Mouse (Mus musculus) forebrain, embryonic 14.5 days (tissue): ENCODE data around the gene Usp29. TPM values are rescaled to one million over a fixed set of nuclear protein-coding genes. Genes with fewer than 3 reads are reported as not detected.
A peak's percentile ranks its signal among the peaks of the same experiment; 100 is the strongest.
"Not testable (repeated sequence)": the region's sequence is repeated elsewhere in the genome, so short reads cannot be mapped to it uniquely, and the experiment has no call there.

ENCODE experiments used
- ATAC-seq: fragments of 200-750 bp; cut with Nextera tagmentation; 2 replicates; pipeline ENCODE4 v1.8.0; 2017; ENCODE audit warnings: mild to moderate bottlenecking, moderate library complexity
- DNase-seq: peaks from one replicate; pipeline ENCODE4 v3.0.0-alpha.2; 2015; ENCODE audit warnings: low spot score
- H3K27ac ChIP-seq: fragments of 300-500 bp; sonication (generic); 2 replicates; pipeline ENCODE4 v1.5.1; 2014; ENCODE audit warnings: low read depth, mild to moderate bottlenecking, control low read depth, low read length, moderate library complexity
- H3K27me3 ChIP-seq: fragments of 300-500 bp; sonication (generic); replicated peaks from 2 replicates; pipeline ENCODE4 v1.6.1; 2014; ENCODE audit warnings: low read length, control low read depth, mixed read lengths; ENCODE audit not compliant: control insufficient read depth, insufficient read depth
- H3K36me3 ChIP-seq: fragments of 300-500 bp; sonication (generic); 2 replicates; pipeline ENCODE4 v1.6.1; 2014; ENCODE audit warnings: low read length, control low read depth; ENCODE audit not compliant: control insufficient read depth, insufficient read depth
- H3K4me1 ChIP-seq: fragments of 300-500 bp; sonication (generic); 2 replicates; pipeline ENCODE4 v1.6.1; 2014; ENCODE audit warnings: antibody characterized with exemption, low read length, control low read depth; ENCODE audit not compliant: control insufficient read depth, insufficient read depth
- H3K4me2 ChIP-seq: fragments of 300-500 bp; sonication (generic); 2 replicates; pipeline ENCODE4 v1.6.1; 2014; ENCODE audit warnings: mild to moderate bottlenecking, control low read depth, low read length
- H3K4me3 ChIP-seq: fragments of 300-500 bp; sonication (generic); 2 replicates; pipeline ENCODE4 v1.5.1; 2014; ENCODE audit warnings: low read depth, low read length, control low read depth
- H3K9ac ChIP-seq: fragments of 300-500 bp; sonication (generic); 2 replicates; pipeline ENCODE4 v1.6.1; 2014; ENCODE audit warnings: mild to moderate bottlenecking, low read length, control low read depth, moderate library complexity
- H3K9me3 ChIP-seq: fragments of 300-500 bp; sonication (generic); replicated peaks from 2 replicates; pipeline ENCODE4 v1.6.1; 2016; ENCODE audit warnings: low read length, control low read depth, mixed read lengths; ENCODE audit not compliant: control insufficient read depth
- WGBS: fragments of 180-500 bp; shearing (Covaris S2); extraction: QIAGEN DNeasy Blood & Tissue Kit; methylation state at CpG from one replicate; pipeline ENCODE4 v1.1.7; 2014; 5-methylcytosine and 5-hydroxymethylcytosine counted together
- polyA plus RNA-seq: library from polyadenylated mRNA; unstranded; fragments of >200 nt; fragmentation: Nextera tagmentation; extraction: Ambion mirVana; gene quantifications from 2 replicates; pipeline ENCODE4 v1.2.1, GENCODE M21; 2014

Usp29 gene
- polyA plus RNA-seq, 1 experiment from 2014 or later, result 15.5 TPM

DNA sequence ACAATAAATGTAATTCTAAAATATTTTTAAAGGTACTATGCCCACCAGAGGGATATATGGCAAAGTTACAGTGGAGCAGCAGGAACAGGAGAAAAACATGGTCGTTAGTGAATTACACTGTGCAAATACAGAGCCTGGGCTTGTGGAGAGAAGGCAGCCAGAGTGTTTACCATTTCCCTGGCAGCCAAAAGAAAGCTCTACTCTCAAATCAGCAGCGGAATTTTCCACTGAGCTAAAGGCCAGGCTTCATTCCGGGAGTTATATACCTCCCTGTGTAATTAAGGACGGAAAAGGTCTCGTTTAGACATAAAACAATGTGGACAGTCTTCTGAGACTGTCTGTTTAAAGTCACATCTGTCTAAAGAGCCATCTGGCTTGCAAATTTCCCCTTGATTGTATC lies 204.4 kb downstream of the Usp29 start:
- Histone ChIP-seq H3K9ac (no peak overlapping the region), H3K4me1 (no peaks in the 10 kb centered on the region), H3K9me3 (0 out of 2 replicates have a peak, but pooled peaks cover 2% of the 10 kb centered on the region), H3K27ac (no peak overlapping the region), H3K4me2 (no peak overlapping the region), H3K4me3 (no peak overlapping the region), H3K27me3 (no peaks in the 10 kb centered on the region), H3K36me3 (no peaks in the 10 kb centered on the region)
- ATAC-seq (no peak), DNase-seq (no peak)
- 27% methylated on average over 5 of the region's 5 CpGs for WGBS

DNA sequence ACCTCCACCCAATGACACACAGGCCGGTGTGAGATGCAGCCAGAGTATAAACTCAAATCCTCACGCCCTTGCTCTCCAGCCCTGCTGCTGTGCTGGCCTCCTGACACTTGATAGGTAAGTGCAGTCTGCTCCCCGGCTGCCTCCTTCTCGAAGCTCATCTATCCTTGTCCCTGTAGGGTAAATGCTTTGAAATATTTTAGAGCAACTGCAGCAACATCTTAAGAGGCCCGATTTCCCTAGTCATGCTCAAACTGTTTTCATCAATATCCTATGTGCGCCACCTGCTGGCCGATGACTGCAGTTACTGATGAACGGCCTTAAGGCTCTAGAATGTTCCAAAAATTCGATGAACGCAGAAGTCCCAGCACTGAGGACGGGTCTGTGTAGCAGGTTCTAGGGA lies 206.7 kb downstream of the Usp29 start:
- ATAC-seq, result peak; percentile 38
- Histone ChIP-seq H3K9ac (no peak overlapping the region), H3K4me1 (no peaks in the 10 kb centered on the region), H3K4me2 (no peak overlapping the region), H3K36me3 (no peaks in the 10 kb centered on the region), H3K4me3 (no peak overlapping the region), H3K9me3 (0 out of 2 replicates have a peak, but pooled peaks cover 2% of the 10 kb centered on the region), H3K27ac (no peak overlapping the region), H3K27me3 (no peaks in the 10 kb centered on the region)
- DNase-seq, result peak; percentile 92
- 44% methylated on average over 11 of the region's 11 CpGs for WGBS

DNA sequence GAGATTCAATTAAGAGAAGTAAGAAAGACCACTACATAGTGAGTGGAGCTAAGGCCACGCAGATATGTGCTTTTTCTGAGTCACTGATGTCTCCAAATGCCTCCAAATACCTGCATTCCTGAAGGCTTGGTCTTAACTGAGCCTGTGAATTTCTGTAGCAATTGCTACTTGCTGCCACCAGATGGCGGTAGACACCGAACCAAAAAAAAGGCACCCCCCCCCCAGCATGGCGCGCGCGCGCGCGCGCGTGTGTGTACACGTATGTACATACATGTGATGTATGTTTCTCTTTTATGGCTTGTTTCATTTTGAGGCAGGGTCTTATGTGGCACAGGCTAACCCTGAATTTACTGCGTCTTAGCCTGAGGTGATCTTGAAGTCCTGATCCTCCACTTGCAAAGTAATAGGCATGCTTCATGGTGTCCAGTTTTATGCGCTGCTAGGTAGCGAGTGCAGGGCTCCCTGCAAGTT lies 210.4 kb downstream of the Usp29 start:
- peak overlapping the region; percentile 29; the same call in 1 of the 2 replicates for H3K4me2 ChIP-seq
- no peaks in the 10 kb centered on the region for H3K4me1 ChIP-seq
- no peaks in the 10 kb centered on the region for H3K36me3 ChIP-seq
- no peak overlapping the region for H3K4me3 ChIP-seq
- H3K9ac ChIP-seq, result no peak overlapping the region
- WGBS, result 15% methylated on average over 16 of the region's 16 CpGs
- ATAC-seq, result peak; percentile 71
- 0 out of 2 replicates have a peak, but pooled peaks cover 2% of the 10 kb centered on the region for H3K9me3 ChIP-seq
- H3K27ac ChIP-seq, result no peak overlapping the region
- DNase-seq, result peak; percentile 54
- no peaks in the 10 kb centered on the region for H3K27me3 ChIP-seq

DNA sequence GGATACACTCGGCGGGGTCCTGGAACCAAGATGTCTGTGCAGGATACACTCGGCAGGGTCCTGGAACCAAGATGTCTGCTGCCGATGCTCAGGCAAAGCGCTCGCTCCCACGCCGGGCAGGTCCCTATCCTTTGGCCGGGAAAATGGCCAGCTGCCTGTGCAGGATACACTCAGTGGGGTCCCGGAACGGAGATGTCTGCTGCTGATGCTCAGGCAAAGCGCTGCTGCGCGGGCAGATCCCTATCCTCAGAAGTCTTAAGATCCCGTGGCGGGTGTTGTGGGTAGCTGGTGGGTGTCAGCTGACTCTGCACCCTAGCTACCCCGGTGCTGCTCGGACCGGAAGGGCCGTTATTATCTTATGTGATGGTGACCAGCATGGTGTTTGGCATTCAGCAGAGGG lies 217.7 kb downstream of the Usp29 start:
- not testable (repeated sequence) for H3K9ac ChIP-seq, H3K4me2 ChIP-seq, H3K9me3 ChIP-seq, H3K4me1 ChIP-seq, DNase-seq, H3K4me3 ChIP-seq, ATAC-seq, H3K27me3 ChIP-seq, H3K27ac ChIP-seq, H3K36me3 ChIP-seq
- 96% methylated on average over 18 of the region's 20 CpGs for WGBS

DNA sequence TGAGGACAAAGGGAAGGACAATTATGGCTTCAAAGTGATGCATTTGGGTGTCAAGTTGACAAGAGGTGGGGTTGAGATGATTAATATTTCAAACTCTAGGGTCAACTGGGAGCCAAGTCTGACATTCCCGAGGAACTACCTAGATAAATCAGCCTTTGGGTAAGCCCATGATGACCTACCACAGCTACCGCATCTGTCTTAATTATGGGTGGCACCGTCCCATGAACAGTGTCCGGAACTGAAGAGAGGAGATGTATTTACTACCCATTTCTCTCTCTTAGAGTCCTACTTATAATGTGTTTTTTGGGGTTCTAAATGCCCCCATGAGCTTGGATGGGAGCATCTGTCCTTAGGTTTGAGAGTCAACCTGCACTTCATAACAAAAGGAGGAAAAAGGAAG lies 226.2 kb downstream of the Usp29 start:
- ATAC-seq (no peak), DNase-seq (no peak)
- 95% methylated on average over 4 of the region's 4 CpGs for WGBS

DNA sequence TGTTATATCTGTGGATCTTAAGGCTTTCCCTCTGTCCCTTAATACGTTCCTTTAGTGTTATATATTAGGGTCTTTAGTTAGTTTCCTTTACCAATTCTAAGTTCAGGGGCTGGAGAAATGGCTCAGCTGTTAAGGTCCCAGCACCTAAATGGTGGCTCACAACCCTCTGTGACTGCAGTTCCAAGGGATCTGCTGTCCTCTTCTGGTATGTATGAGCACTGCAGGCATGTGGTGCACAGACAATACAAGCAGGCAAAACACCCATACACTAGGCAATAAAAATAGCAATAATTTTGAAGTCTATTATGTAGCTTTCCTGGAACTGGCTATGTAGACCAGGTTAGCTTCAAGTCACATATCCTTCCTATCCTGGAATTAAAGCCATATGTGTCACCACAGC lies 228.2 kb downstream of the Usp29 start:
- Histone ChIP-seq H3K9ac (no peak overlapping the region), H3K27ac (no peak overlapping the region), H3K27me3 (no peaks in the 10 kb centered on the region), H3K36me3 (no peaks in the 10 kb centered on the region), H3K4me3 (no peak overlapping the region), H3K4me2 (no peak overlapping the region), H3K9me3 (no peaks in the 10 kb centered on the region), H3K4me1 (no peaks in the 10 kb centered on the region)
- ATAC-seq (no peak), DNase-seq (no peak)
- WGBS, result 80% methylated on average over 1 of the region's 1 CpGs

More for the DNA sequence above, 226.2 kb downstream of the Usp29 start:
- Histone ChIP-seq H3K27me3 (no peaks in the 10 kb centered on the region), H3K4me2 (no peak overlapping the region), H3K9ac (no peak overlapping the region), H3K4me3 (no peak overlapping the region), H3K36me3 (no peaks in the 10 kb centered on the region), H3K27ac (no peak overlapping the region), H3K4me1 (no peaks in the 10 kb centered on the region), H3K9me3 (no peaks in the 10 kb centered on the region)

DNA sequence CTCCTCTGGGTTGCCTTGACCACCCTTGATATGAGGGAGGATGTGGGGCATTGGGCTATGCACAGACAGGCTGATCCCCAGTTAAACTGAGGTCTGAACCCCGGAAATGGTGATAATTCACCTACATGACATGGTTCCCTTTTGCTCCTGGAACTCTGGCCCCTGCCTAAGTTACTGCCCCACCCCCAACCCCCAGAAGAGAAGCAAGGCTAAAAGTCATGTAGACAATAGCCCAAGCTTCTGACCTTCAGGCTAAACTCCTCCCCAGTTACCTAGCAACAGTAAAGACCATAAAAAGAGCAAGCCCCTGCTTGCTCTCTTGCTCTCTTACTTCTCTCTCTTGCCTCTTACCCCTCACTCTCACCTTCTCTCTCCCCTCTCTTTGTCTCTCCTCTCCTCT lies 243.2 kb downstream of the Usp29 start:
- H3K9ac ChIP-seq, result no peak overlapping the region
- no peak overlapping the region for H3K4me3 ChIP-seq
- DNase-seq (no peak), ATAC-seq (no peak)
- no peaks in the 10 kb centered on the region for H3K36me3 ChIP-seq
- no peak overlapping the region for H3K4me2 ChIP-seq
- no peaks in the 10 kb centered on the region for H3K27me3 ChIP-seq
- H3K27ac ChIP-seq, result no peak overlapping the region
- no peaks in the 10 kb centered on the region for H3K4me1 ChIP-seq
- WGBS, result 95% methylated on average over 1 of the region's 1 CpGs
- no peaks in the 10 kb centered on the region for H3K9me3 ChIP-seq

DNA sequence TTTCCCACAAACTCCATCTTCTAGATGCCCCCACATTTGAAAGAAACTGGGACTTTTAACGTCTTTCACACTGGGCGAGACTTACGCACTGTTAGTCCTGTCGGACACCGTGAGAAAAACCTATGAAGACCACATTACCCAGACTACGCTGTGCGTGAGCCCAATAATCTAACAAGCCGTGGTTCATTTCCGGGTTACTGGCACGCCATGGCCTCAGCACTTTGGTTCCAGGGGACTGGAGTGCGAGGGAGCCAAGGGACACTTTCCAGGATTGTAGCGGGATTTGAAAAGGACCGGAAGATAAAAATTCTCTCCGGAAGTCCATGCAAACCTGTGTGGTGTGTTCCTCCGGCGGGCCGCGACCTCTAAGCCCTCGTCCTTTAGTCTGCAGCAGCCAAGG lies 246.5 kb downstream of the Usp29 start:
- Histone ChIP-seq H3K27ac (no peak overlapping the region), H3K4me1 (no peaks in the 10 kb centered on the region), H3K4me2 (no peak overlapping the region), H3K9me3 (no peaks in the 10 kb centered on the region), H3K36me3 (no peaks in the 10 kb centered on the region), H3K9ac (no peak overlapping the region), H3K27me3 (no peaks in the 10 kb centered on the region), H3K4me3 (no peak overlapping the region)
- WGBS, result 94% methylated on average over 19 of the region's 19 CpGs
- ATAC-seq, result no peak
- no peak for DNase-seq

DNA sequence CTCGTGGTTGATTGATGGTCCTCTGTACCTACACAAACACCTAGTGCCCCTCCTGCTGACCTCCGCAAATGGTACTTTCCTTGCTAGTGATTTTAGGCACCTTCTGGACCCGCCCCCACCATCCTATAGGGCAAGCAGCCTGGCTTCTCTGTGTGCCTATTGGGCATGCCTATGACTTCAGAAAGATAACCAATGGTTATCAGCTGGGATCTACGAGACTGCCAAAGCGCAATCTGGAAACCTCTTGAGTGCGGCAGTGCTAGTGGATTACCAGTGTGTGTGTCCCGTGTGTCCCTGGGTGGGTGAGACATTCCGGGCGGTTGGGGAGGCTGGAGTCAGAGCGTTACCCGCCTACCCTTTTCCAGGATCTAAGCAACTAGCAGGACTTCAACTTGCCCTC lies 264.9 kb downstream of the Usp29 start, which contains the start of gene Aurkc:
Aurkc (plus strand) TSS at position 50 of the 400 bp plus-strand sequence.
- H3K9ac ChIP-seq, H3K4me1 ChIP-seq, H3K27me3 ChIP-seq, H3K4me3 ChIP-seq, DNase-seq, ATAC-seq, H3K27ac ChIP-seq, H3K4me2 ChIP-seq, H3K9me3 ChIP-seq, H3K36me3 ChIP-seq: not testable (repeated sequence)
- 85% methylated on average over 11 of the region's 11 CpGs for WGBS
